Mouse (Mus musculus) neutrophil, adult 5-6 weeks (primary cell): ENCODE measurements around the gene BC005624. TPM values are rescaled to one million over a fixed set of nuclear protein-coding genes. Genes with fewer than 3 reads are reported as not detected.
"Not testable (repeated sequence)": the region's sequence is repeated elsewhere in the genome, so short reads cannot be mapped to it uniquely, and the experiment has no call there.

Experiments used
- ATAC-seq: fragments of 151-379, 151-347 bp; 2 replicates; pipeline ENCODE4 v1.8.0; 2017; ENCODE audit warnings: mild to moderate bottlenecking, moderate TSS enrichment; ENCODE audit not compliant: insufficient number of reproducible peaks, poor library complexity, low FRiP score, severe bottlenecking; ENCODE audit errors: extremely low read depth
- total RNA-seq: library from RNA; stranded (forward); fragments of 200-1000 nt; gene quantifications from 2 replicates; pipeline ENCODE4 v1.2.3, GENCODE M21; 2017

The BC005624 gene
- total RNA-seq, 1 experiment from 2014 or later, result 128 TPM

- ATAC-seq, result no peak
Measured at GRCm38 (mm10) chr2:30985111-30986020, 3.4 kb upstream of the BC005624 start.

GRCm38 (mm10) chr2:30983024-30983423 lies 1.0 kb upstream of the BC005624 start:
- ATAC-seq, result no peak

- peak; percentile 80 for ATAC-seq
Measured at GRCm38 (mm10) chr2:30967352-30968327, 14.4 kb downstream of the BC005624 start, which contains the start of gene Tor1a. Gene Tor1a (minus strand): TSS chr2:30967933.

GRCm38 (mm10) chr2:30966826-30967225 lies 15.2 kb downstream of the BC005624 start:
- ATAC-seq, result 0 out of 2 replicates have a peak, but pooled peaks have one; percentile 3

GRCm38 (mm10) chr2:30965627-30966026 lies 16.4 kb downstream of the BC005624 start:
- ATAC-seq, result peak; percentile 42; the same call in 1 of the 2 replicates

GRCm38 (mm10) chr2:30962570-30963254 lies 19.3 kb downstream of the BC005624 start:
- no peak for ATAC-seq

- ATAC-seq, result no peak
Measured at GRCm38 (mm10) chr2:30959856-30960255, 22.1 kb downstream of the BC005624 start.

GRCm38 (mm10) chr2:30958726-30959125 lies 23.3 kb downstream of the BC005624 start:
- ATAC-seq, result no peak

- no peak for ATAC-seq
Measured at GRCm38 (mm10) chr2:30957511-30957910, 24.5 kb downstream of the BC005624 start.

- no peak for ATAC-seq
Measured at GRCm38 (mm10) chr2:30954797-30955196, 27.2 kb downstream of the BC005624 start.

GRCm38 (mm10) chr2:30952824-30953490 lies 29.0 kb downstream of the BC005624 start, which contains the start of gene Tor1b:
Gene Tor1b (plus strand): TSS chr2:30952959.
- peak; percentile 89 for ATAC-seq

GRCm38 (mm10) chr2:30952457-30952823 lies 29.6 kb downstream of the BC005624 start:
- ATAC-seq, result no peak

GRCm38 (mm10) chr2:30942603-30943011 lies 39.4 kb downstream of the BC005624 start:
- ATAC-seq, result peak; percentile 98

- not testable (repeated sequence) for ATAC-seq
Measured at GRCm38 (mm10) chr2:30942116-30942515, 39.9 kb downstream of the BC005624 start.

GRCm38 (mm10) chr2:30941586-30941985 lies 40.4 kb downstream of the BC005624 start:
- ATAC-seq, result no peak

- ATAC-seq, result no peak
Measured at GRCm38 (mm10) chr2:30938574-30938991, 43.4 kb downstream of the BC005624 start.

- ATAC-seq, result no peak
Measured at GRCm38 (mm10) chr2:30937731-30938130, 44.3 kb downstream of the BC005624 start.

GRCm38 (mm10) chr2:30936808-30937207 lies 45.2 kb downstream of the BC005624 start:
- ATAC-seq, result no peak
